Mouse (Mus musculus) kidney, postnatal 0 days (tissue): Measurements from ENCODE around the gene Gm15517. TPM values are rescaled to one million over a fixed set of nuclear protein-coding genes. Genes with fewer than 3 reads are reported as not detected.
"Not testable (repeated sequence)": the region's sequence is repeated elsewhere in the genome, so short reads cannot be mapped to it uniquely, and the experiment has no call there.

Experiments used
- ATAC-seq: fragments of 200-750 bp; cut with Nextera tagmentation; replicated peaks from 2 replicates; pipeline ENCODE4 v1.8.0; 2017; ENCODE audit warnings: low read depth, moderate number of reproducible peaks, moderate TSS enrichment, moderate library complexity; ENCODE audit not compliant: low FRiP score
- DNase-seq: peaks from one replicate; pipeline ENCODE4 v3.0.0-alpha.2; 2016; ENCODE audit warnings: low spot score
- H3K27ac ChIP-seq: fragments of 300-500 bp; sonication (generic); 2 replicates; pipeline ENCODE4 v1.5.1; 2014; ENCODE audit warnings: mild to moderate bottlenecking
- H3K27me3 ChIP-seq: fragments of 300-500 bp; sonication (generic); 2 replicates; pipeline ENCODE4 v1.6.1; 2014; ENCODE audit warnings: low read length, mixed read lengths; ENCODE audit not compliant: insufficient read depth
- H3K36me3 ChIP-seq: fragments of 300-500 bp; sonication (generic); 2 replicates; pipeline ENCODE4 v1.6.1; 2014; ENCODE audit warnings: low read length, mixed read lengths; ENCODE audit not compliant: insufficient read depth
- H3K4me1 ChIP-seq: fragments of 300-500 bp; sonication (generic); replicated peaks from 2 replicates; pipeline ENCODE4 v1.6.1; 2014; ENCODE audit warnings: antibody characterized with exemption, low read length, mixed read lengths; ENCODE audit not compliant: insufficient read depth
- H3K4me2 ChIP-seq: fragments of 300-500 bp; sonication (generic); 2 replicates; pipeline ENCODE4 v1.6.1; 2014; ENCODE audit warnings: mild to moderate bottlenecking, low read length, moderate library complexity, mixed read lengths
- H3K4me3 ChIP-seq: fragments of 300-500 bp; sonication (generic); replicated peaks from 2 replicates; pipeline ENCODE4 v1.5.1; 2014; ENCODE audit warnings: low read depth, low read length
- H3K9ac ChIP-seq: fragments of 300-500 bp; sonication (generic); 2 replicates; pipeline ENCODE4 v1.6.1; 2014; ENCODE audit warnings: low read depth, low read length
- H3K9me3 ChIP-seq: fragments of 300-500 bp; sonication (generic); replicated peaks from 2 replicates; pipeline ENCODE4 v1.6.1; 2016; ENCODE audit warnings: low read length, inconsistent platforms, mixed read lengths
- CTCF ChIP-seq: IDR thresholded peaks from 2 replicates; pipeline ENCODE4 v1.5.1; 2016; ENCODE audit warnings: antibody characterized with exemption, low read depth, mild to moderate bottlenecking, moderate library complexity
- WGBS: fragments of 180-500 bp; shearing (Covaris S2); extraction: QIAGEN DNeasy Blood & Tissue Kit; methylation state at CpG from one replicate; pipeline ENCODE4 v1.1.7; 2014; 5-methylcytosine and 5-hydroxymethylcytosine counted together
- polyA plus RNA-seq: library from polyadenylated mRNA; unstranded; fragments of >200 nt; fragmentation: Nextera tagmentation; extraction: Ambion mirVana; gene quantifications from 2 replicates; pipeline ENCODE4 v1.2.1, GENCODE M21; 2015

Gm15517 gene
- polyA plus RNA-seq, 1 experiment from 2014 or later = not detected

DNA sequence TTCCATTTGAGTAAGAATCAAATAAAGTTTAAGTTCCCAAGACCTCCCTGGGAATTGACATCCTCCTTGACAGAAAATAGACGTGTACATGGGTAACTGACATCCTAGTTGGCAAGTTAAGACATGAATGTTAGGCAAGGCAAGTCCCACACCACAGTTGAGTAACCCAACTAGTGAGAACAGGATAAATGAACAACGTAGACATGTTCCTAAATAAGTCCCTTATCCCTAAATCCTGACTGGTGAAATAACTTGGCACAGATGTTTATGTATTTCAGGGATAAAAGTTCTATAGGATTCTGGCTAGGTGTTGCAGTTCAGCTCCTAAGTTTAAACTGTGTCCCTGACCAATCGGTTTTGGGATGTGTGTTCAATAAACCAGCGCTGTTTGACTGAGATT, 29.7 kb downstream of the Gm15517 start:
- Histone ChIP-seq H3K27ac (no peak overlapping the region), H3K27me3 (no peaks in the 10 kb centered on the region), H3K4me3 (no peak overlapping the region), H3K4me2 (no peak overlapping the region), H3K9me3 (no peaks in the 10 kb centered on the region), H3K9ac (no peak overlapping the region), H3K36me3 (no peaks in the 10 kb centered on the region), H3K4me1 (no peaks in the 10 kb centered on the region)
- 77% methylated on average over 4 of the region's 4 CpGs for WGBS
- DNase-seq = no peak
- no peak for TF ChIP-seq CTCF
- ATAC-seq = no peak

- Histone ChIP-seq H3K27ac (no peak overlapping the region), H3K27me3 (no peaks in the 10 kb centered on the region), H3K4me1 (no peaks in the 10 kb centered on the region), H3K4me3 (no peak overlapping the region), H3K36me3 (no peaks in the 10 kb centered on the region), H3K9me3 (no peaks in the 10 kb centered on the region), H3K9ac (no peak overlapping the region), H3K4me2 (no peak overlapping the region)
- no peak for ATAC-seq
- TF ChIP-seq CTCF = no peak
- 51% methylated on average over 4 of the region's 4 CpGs for WGBS
- DNase-seq = no peak
These were observed 30.2 kb downstream of the Gm15517 start for GRCm38 (mm10) chr7:44291418-44291817.

GRCm38 (mm10) chr7:44297501-44297900, 36.3 kb downstream of the Gm15517 start:
- not testable (repeated sequence) for H3K9me3 ChIP-seq, H3K4me2 ChIP-seq, DNase-seq, H3K36me3 ChIP-seq, H3K9ac ChIP-seq, H3K4me1 ChIP-seq, H3K27me3 ChIP-seq, H3K4me3 ChIP-seq, H3K27ac ChIP-seq, ATAC-seq
- WGBS = 88% methylated on average over 2 of the region's 2 CpGs

GRCm38 (mm10) chr7:44303346-44304340, 42.4 kb downstream of the Gm15517 start:
- H3K9ac ChIP-seq = peak overlapping the region; percentile 94
- WGBS = 81% methylated on average over 14 of the region's 14 CpGs
- ATAC-seq (no peak), DNase-seq (peak; percentile 14)
- H3K4me3 ChIP-seq = peak overlapping the region; percentile 63
- H3K27ac ChIP-seq = peak overlapping the region; percentile 94
- H3K27me3 ChIP-seq = no peaks in the 10 kb centered on the region
- peak overlapping the region; percentile 91 for H3K4me2 ChIP-seq
- no peaks in the 10 kb centered on the region for H3K9me3 ChIP-seq
- no peaks in the 10 kb centered on the region for H3K36me3 ChIP-seq
- H3K4me1 ChIP-seq = peaks cover 6% of the 10 kb centered on the region; the same call in 1 of the 2 replicates
- no peak for TF ChIP-seq CTCF

GRCm38 (mm10) chr7:44304463-44304774, 43.2 kb downstream of the Gm15517 start:
- peak overlapping the region; percentile 94 for H3K27ac ChIP-seq
- H3K27me3 ChIP-seq = no peaks in the 10 kb centered on the region
- WGBS = under 1% methylated on average over 25 of the region's 25 CpGs
- H3K36me3 ChIP-seq = no peaks in the 10 kb centered on the region
- peak overlapping the region; percentile 94 for H3K9ac ChIP-seq
- ATAC-seq (no peak), DNase-seq (no peak)
- peaks cover 6% of the 10 kb centered on the region; the same call in 1 of the 2 replicates for H3K4me1 ChIP-seq
- no peak for TF ChIP-seq CTCF
- no peaks in the 10 kb centered on the region for H3K9me3 ChIP-seq
- H3K4me3 ChIP-seq = peak overlapping the region; percentile 63
- H3K4me2 ChIP-seq = peak overlapping the region; percentile 91

DNA sequence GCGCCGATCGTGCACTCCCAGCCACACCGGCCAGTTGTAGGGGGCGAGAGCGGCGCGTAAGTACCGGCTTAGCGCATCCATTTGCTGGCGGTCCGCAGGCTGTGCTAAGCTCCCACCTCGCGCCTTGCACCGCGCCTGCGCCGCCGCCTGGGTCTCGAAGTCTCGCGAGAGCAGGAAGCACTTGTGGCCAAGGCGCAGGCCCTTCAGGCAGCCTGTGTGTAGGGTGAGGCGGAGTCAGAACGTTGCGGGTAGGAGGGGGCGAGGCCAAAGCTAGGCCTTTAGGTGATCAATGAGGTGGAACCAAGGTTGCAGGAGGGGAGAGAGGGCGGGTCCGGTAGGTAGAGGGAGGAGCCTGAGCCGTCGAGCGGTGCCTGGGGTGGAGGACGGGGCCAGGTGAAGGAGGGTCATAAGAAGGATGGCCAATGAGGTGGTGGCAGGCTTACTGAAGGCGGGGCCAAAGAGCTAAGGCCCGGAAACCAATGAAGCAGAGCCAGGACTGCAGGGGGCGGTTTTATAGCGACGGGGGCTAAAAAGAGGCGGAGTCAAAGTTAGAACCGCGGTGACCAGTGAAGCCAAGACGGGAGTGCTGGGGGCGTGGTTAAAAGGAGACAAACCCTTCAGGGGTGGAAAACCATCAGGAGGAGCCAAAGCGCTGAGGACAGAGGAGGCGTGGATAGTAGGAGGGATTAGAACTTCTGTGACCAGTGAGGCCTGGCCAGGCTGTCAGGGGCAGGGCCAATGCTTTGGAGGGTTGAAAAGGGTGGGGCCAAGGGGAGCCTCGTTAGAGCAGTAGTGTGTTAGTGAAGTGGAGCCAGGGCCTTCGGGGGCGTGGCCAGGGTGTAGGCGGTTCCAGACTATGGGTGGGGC, 43.8 kb downstream of the Gm15517 start:
- Histone ChIP-seq H3K36me3 (no peaks in the 10 kb centered on the region), H3K9ac (peak overlapping the region; percentile 94), H3K4me3 (peak overlapping the region; percentile 63), H3K4me1 (peaks cover 6% of the 10 kb centered on the region; the same call in 1 of the 2 replicates), H3K4me2 (peak overlapping the region; percentile 91), H3K27ac (peak overlapping the region; percentile 94), H3K9me3 (no peaks in the 10 kb centered on the region), H3K27me3 (no peaks in the 10 kb centered on the region)
- peak; percentile 40 for TF ChIP-seq CTCF
- under 1% methylated on average over 49 of the region's 49 CpGs for WGBS
- DNase-seq = peak; percentile 100
- ATAC-seq = peak; percentile 96
